Mouse (Mus musculus) cerebellum, adult 9-10 months (tissue): ENCODE data around the gene Fbxo46.
A peak's percentile ranks its signal among the peaks of the same experiment; 100 is the strongest.

Experiments used
- DNase-seq: peaks from one replicate; pipeline ENCODE4 v3.0.0; 2022

Fbxo46 gene

DNA sequence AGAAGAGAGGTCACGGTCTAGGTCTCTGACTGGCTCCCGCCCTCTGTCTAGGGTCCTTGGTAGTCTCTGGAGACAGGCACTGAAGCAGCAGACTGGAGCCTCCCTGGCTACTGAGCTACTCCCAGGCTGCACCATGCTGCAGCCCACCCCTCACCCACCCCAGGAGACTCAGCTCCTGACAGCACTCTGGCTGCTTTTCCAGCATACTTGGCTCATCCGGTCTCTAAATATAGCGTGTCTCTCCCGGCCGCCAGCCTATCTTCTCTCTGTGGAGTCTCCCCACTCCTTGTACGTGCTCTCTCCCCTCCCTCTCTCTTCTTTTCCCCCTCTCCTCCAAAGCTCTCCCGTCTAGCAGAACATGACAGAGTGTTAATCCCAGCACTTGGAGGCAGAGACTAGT lies 50.5 kb downstream of the Fbxo46 start:
- DNase-seq: no peak

- no peak for DNase-seq
These were observed 52.2 kb downstream of the Fbxo46 start for GRCm38 (mm10) chr7:19171831-19172230.

GRCm38 (mm10) chr7:19172874-19173273 lies 53.2 kb downstream of the Fbxo46 start:
- DNase-seq: peak; percentile 77

DNA sequence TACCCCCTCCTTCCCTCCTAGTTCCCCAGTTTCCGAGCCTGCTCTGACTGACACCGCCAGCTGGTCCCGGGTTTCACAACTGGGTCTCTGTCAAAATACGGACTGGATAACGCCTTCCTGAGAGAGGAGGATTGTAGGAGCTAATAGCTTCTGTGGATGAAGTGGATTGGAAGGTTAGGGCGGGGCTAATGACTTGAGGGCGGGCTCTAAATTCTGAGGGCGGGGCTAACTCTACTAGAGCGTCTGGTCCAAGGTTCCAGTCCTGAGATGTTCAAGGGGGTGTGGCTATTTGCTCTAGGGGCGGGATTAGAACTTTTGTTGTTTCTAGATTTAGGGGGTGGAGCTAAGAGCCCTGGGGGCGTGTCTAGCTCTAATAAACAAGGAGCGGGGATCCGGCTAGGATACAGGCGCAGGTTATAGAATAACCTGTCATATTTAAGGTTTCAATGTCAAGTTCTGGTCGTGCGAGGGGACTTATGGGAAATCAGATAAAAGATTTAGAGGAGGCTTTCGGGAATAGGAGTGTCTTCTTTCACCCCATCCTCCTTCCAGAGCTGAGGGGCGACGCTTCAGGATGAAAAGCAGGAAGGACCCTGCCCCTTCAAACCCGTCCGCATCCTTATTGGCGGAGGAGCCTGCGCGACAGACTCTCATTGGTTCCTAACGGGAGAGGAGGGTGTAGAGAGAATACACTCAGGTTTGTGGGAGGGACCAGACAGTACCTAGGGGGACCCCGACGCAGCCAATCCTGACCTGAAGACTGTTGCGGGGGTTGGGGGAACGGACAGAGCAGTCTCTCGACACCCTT lies 56.3 kb downstream of the Fbxo46 start, which contains the start of gene Eml2:
Eml2 (plus strand) TSS at position 714 of the 808 bp plus-strand sequence.
- DNase-seq: peak; percentile 96

DNA sequence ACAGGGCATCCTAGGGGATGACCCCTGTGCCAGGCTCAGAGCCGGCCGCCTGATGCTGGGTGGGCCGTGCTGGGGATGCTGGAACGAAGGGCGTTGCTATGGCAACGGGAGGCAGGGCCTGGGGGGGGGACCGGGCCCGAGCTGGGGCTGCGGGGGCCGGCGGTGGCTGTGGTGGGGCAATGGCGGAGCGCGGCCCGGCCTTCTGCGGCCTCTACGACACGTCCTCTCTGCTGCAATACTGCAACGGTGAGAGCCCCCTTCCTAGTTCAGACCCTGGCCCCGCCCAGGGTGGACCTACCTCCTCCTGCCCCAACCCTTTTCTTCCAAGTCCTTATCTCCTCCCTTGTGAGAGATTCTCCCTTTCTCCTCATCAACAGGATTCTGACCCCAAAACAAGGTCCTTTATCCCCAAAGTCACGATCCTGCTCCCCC lies 56.9 kb downstream of the Fbxo46 start:
- DNase-seq: no peak

DNA sequence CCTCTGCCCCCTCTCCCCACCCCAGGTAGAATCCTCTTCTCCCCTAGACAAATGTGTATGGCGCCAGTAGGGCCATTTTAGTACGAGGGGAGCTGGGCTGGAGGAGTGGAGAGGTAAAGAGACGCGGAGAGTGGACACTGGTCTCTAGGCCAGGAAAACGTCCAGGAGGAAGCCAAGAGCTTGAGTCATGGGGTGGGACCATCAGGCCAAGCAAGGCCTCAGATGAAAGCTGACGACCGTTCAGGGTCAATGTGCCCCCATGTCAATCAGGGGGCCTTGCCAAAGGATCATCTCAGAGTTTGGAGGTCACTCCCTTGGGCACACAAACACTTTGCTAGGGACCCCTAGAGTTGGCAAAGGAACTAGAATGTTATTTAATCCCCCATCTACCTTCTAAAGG lies 57.6 kb downstream of the Fbxo46 start:
- DNase-seq: no peak

GRCm38 (mm10) chr7:19178035-19178434 lies 58.4 kb downstream of the Fbxo46 start:
- DNase-seq: no peak

- DNase-seq: peak; percentile 89
These were observed 58.9 kb downstream of the Fbxo46 start for GRCm38 (mm10) chr7:19178443-19179092.

DNA sequence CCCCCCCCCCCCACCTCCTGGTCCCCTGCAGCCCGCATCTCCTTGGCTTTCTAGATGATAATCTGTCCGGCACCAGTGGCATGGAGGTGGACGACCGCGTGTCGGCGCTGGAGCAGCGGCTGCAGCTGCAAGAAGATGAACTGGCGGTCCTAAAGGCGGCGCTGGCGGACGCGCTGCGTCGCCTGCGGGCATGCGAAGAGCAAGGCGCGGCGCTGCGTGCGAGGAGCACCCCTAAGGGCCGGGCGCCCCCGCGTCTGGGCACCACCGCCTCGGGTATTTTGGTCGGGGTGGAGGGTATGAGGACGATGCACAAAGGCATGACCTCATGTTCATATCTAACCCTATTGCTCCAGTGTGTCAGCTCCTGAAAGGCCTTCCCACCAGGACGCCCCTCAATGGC lies 59.5 kb downstream of the Fbxo46 start:
- DNase-seq: peak; percentile 61

- DNase-seq: peak; percentile 61
These were observed 60.3 kb downstream of the Fbxo46 start for GRCm38 (mm10) chr7:19179936-19180335.

- no peak for DNase-seq
These were observed 61.3 kb downstream of the Fbxo46 start for GRCm38 (mm10) chr7:19180862-19181429.

DNA sequence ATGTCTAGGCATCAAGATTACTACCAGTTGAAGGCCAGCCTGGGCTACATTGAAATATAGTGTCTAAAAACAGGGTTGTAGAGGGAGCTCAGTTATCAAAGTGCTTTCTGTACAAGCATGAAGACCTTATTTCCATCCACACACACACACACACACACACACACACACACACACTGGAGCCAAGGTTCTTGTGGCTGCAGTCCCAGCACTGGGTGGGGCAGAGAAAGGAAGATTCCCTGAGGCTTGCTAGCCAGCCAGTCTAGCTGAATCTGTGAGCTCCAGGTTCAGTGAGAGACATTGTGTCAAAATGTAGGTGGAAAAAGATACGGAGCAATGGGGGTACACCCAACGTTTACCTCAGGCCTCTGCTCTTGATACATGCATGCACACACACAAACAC lies 64.6 kb downstream of the Fbxo46 start:
- no peak for DNase-seq

GRCm38 (mm10) chr7:19184758-19185157 lies 65.1 kb downstream of the Fbxo46 start:
- no peak for DNase-seq
